Mouse (Mus musculus) stomach, postnatal 0 days (tissue): Measurements from ENCODE around the gene Rimklb. TPM values are rescaled to one million over a fixed set of nuclear protein-coding genes. Genes with fewer than 3 reads are reported as not detected.

Experiments used
- ATAC-seq: fragments of 200-750 bp; cut with Nextera tagmentation; 2 replicates; pipeline ENCODE4 v1.8.0; 2017; ENCODE audit not compliant: low FRiP score, low TSS enrichment
- DNase-seq: peaks from one replicate; pipeline ENCODE4 v3.0.0-alpha.2; 2016; ENCODE audit warnings: low spot score
- H3K27ac ChIP-seq: fragments of 300-500 bp; sonication (generic); replicated peaks from 2 replicates; pipeline ENCODE4 v1.5.1; 2014; ENCODE audit warnings: mild to moderate bottlenecking, control low read depth
- H3K27me3 ChIP-seq: fragments of 300-500 bp; sonication (generic); 2 replicates; pipeline ENCODE4 v1.6.1; 2014; ENCODE audit warnings: low read length; ENCODE audit not compliant: control insufficient read depth, insufficient read depth
- H3K36me3 ChIP-seq: fragments of 300-500 bp; sonication (generic); 2 replicates; pipeline ENCODE4 v1.6.1; 2014; ENCODE audit warnings: low read length, mixed read lengths; ENCODE audit not compliant: control insufficient read depth, insufficient read depth
- H3K4me1 ChIP-seq: fragments of 300-500 bp; sonication (generic); replicated peaks from 2 replicates; pipeline ENCODE4 v1.6.1; 2014; ENCODE audit warnings: antibody characterized with exemption; ENCODE audit not compliant: control insufficient read depth, insufficient read depth
- H3K4me2 ChIP-seq: fragments of 300-500 bp; sonication (generic); replicated peaks from 2 replicates; pipeline ENCODE4 v1.6.1; 2014; ENCODE audit warnings: low read depth, mild to moderate bottlenecking, control low read depth, moderate library complexity
- H3K4me3 ChIP-seq: fragments of 300-500 bp; sonication (generic); 2 replicates; pipeline ENCODE4 v1.5.1; 2014; ENCODE audit warnings: low read depth, low read length, control low read depth
- H3K9ac ChIP-seq: fragments of 300-500 bp; sonication (generic); 2 replicates; pipeline ENCODE4 v1.6.1; 2014; ENCODE audit warnings: mild to moderate bottlenecking, low read length, control low read depth, mixed read lengths
- H3K9me3 ChIP-seq: fragments of 300-500 bp; sonication (generic); 2 replicates; pipeline ENCODE4 v1.6.1; 2016; ENCODE audit warnings: low read length; ENCODE audit not compliant: control insufficient read depth
- CTCF ChIP-seq: IDR thresholded peaks from 2 replicates; pipeline ENCODE4 v1.5.1; 2016; ENCODE audit warnings: antibody characterized with exemption, low read depth, mild to moderate bottlenecking, moderate library complexity
- EP300 ChIP-seq: optimal IDR thresholded peaks from 2 replicates; pipeline ENCODE3; 2016; ENCODE audit warnings: antibody characterized with exemption
- WGBS: fragments of 180-500 bp; shearing (Covaris S2); extraction: QIAGEN DNeasy Blood & Tissue Kit; methylation state at CpG from one replicate; pipeline ENCODE4 v1.1.7; 2014; 5-methylcytosine and 5-hydroxymethylcytosine counted together
- polyA plus RNA-seq: library from polyadenylated mRNA; unstranded; fragments of >200 nt; fragmentation: Nextera tagmentation; extraction: Ambion mirVana; gene quantifications from 2 replicates; pipeline ENCODE4 v1.2.1, GENCODE M21; 2015

Rimklb gene
- polyA plus RNA-seq, 1 experiment from 2014 or later = 2.4 TPM

- no peaks in the 10 kb centered on the region for H3K4me1 ChIP-seq
- H3K36me3 ChIP-seq = no peaks in the 10 kb centered on the region
- H3K4me2 ChIP-seq = no peak overlapping the region
- no peaks in the 10 kb centered on the region for H3K27me3 ChIP-seq
- ATAC-seq = no peak
- no peak for TF ChIP-seq EP300
- no peak for TF ChIP-seq CTCF
- no peak overlapping the region for H3K27ac ChIP-seq
- H3K9ac ChIP-seq = no peak overlapping the region
- H3K4me3 ChIP-seq = no peak overlapping the region
- DNase-seq = no peak
- WGBS = 79% methylated on average over 9 of the region's 9 CpGs
- H3K9me3 ChIP-seq = no peaks in the 10 kb centered on the region
Observed at GRCm38 (mm10) chr6:122539564-122539963, 41.0 kb upstream of the Rimklb start.

GRCm38 (mm10) chr6:122534032-122534431, 35.5 kb upstream of the Rimklb start:
- no peak for ATAC-seq
- DNase-seq = no peak
- Histone ChIP-seq H3K4me2 (no peak overlapping the region), H3K9ac (no peak overlapping the region), H3K27me3 (no peaks in the 10 kb centered on the region), H3K4me3 (no peak overlapping the region), H3K27ac (no peak overlapping the region), H3K4me1 (no peaks in the 10 kb centered on the region), H3K36me3 (no peaks in the 10 kb centered on the region), H3K9me3 (no peaks in the 10 kb centered on the region)
- TF ChIP-seq CTCF = no peak
- TF ChIP-seq EP300 = no peak
- WGBS = 42% methylated on average over 3 of the region's 3 CpGs

GRCm38 (mm10) chr6:122532883-122533302, 34.3 kb upstream of the Rimklb start:
- Histone ChIP-seq H3K4me2 (no peak overlapping the region; the same call in 1 of the 2 replicates), H3K27me3 (no peaks in the 10 kb centered on the region), H3K9ac (no peak overlapping the region), H3K9me3 (no peaks in the 10 kb centered on the region), H3K27ac (no peak overlapping the region), H3K36me3 (no peaks in the 10 kb centered on the region), H3K4me1 (no peaks in the 10 kb centered on the region), H3K4me3 (no peak overlapping the region)
- 0 out of 2 replicates have a peak, but pooled peaks have one; percentile 29 for ATAC-seq
- TF ChIP-seq EP300 (no peak), CTCF (no peak)
- 12% methylated on average over 4 of the region's 4 CpGs for WGBS
- DNase-seq = peak; percentile 19

- Histone ChIP-seq H3K9me3 (no peaks in the 10 kb centered on the region), H3K27ac (no peak overlapping the region), H3K9ac (no peak overlapping the region), H3K27me3 (no peaks in the 10 kb centered on the region), H3K4me1 (no peaks in the 10 kb centered on the region), H3K36me3 (no peaks in the 10 kb centered on the region), H3K4me2 (no peak overlapping the region), H3K4me3 (no peak overlapping the region)
- TF ChIP-seq CTCF (no peak), EP300 (no peak)
- no peak for DNase-seq
- ATAC-seq = peak; percentile 32; the same call in 1 of the 2 replicates
- 48% methylated on average over 8 of the region's 8 CpGs for WGBS
Observed at GRCm38 (mm10) chr6:122531466-122532174, 33.1 kb upstream of the Rimklb start.

GRCm38 (mm10) chr6:122528136-122528535, 29.6 kb upstream of the Rimklb start:
- H3K27ac ChIP-seq = no peak overlapping the region
- ATAC-seq = no peak
- WGBS = 78% methylated on average over 11 of the region's 11 CpGs
- H3K4me2 ChIP-seq = no peak overlapping the region
- no peaks in the 10 kb centered on the region for H3K9me3 ChIP-seq
- DNase-seq = no peak
- H3K4me3 ChIP-seq = no peak overlapping the region
- H3K4me1 ChIP-seq = no peaks in the 10 kb centered on the region
- TF ChIP-seq CTCF = no peak
- H3K27me3 ChIP-seq = no peaks in the 10 kb centered on the region
- H3K36me3 ChIP-seq = no peaks in the 10 kb centered on the region
- H3K9ac ChIP-seq = no peak overlapping the region

- ATAC-seq (no peak), DNase-seq (no peak)
- Histone ChIP-seq H3K36me3 (no peaks in the 10 kb centered on the region), H3K9me3 (no peaks in the 10 kb centered on the region), H3K4me1 (no peaks in the 10 kb centered on the region), H3K4me2 (no peak overlapping the region), H3K9ac (no peak overlapping the region), H3K4me3 (no peak overlapping the region), H3K27me3 (no peaks in the 10 kb centered on the region), H3K27ac (no peak overlapping the region)
- no peak for TF ChIP-seq CTCF
- TF ChIP-seq EP300 = no peak
- WGBS = 25% methylated on average over 12 of the region's 12 CpGs
Observed at GRCm38 (mm10) chr6:122527596-122527995, 29.0 kb upstream of the Rimklb start.
